Mouse (Mus musculus) heart, embryonic 16.5 days (tissue): ENCODE measurements at regions not wholly inside any gene's neighbourhood (a gene's known extent, or its start where the extent isn't known, plus 50 kb on each side); places are given as distances from the start of the nearest gene placed in this dataset.

Experiments used
- ATAC-seq: fragments of 200-750 bp; cut with Nextera tagmentation; replicated peaks from 2 replicates; pipeline ENCODE4 v1.8.0; 2017; ENCODE audit warnings: moderate number of reproducible peaks; ENCODE audit not compliant: insufficient read depth, low FRiP score; ENCODE audit errors: extremely low read depth
- H3K27ac ChIP-seq: fragments of 300-500 bp; sonication (generic); 2 replicates; pipeline ENCODE4 v1.5.1; 2014; ENCODE audit warnings: mild to moderate bottlenecking, low read length, control low read depth, moderate library complexity
- H3K27me3 ChIP-seq: fragments of 300-500 bp; sonication (generic); 2 replicates; pipeline ENCODE4 v1.6.1; 2014; ENCODE audit warnings: low read length, mixed read lengths; ENCODE audit not compliant: control insufficient read depth, insufficient read depth
- H3K36me3 ChIP-seq: fragments of 300-500 bp; sonication (generic); 2 replicates; pipeline ENCODE4 v1.6.1; 2014; ENCODE audit not compliant: control insufficient read depth, insufficient read depth
- H3K4me1 ChIP-seq: fragments of 300-500 bp; sonication (generic); 2 replicates; pipeline ENCODE4 v1.6.1; 2014; ENCODE audit warnings: low read length, mixed read lengths; ENCODE audit not compliant: control insufficient read depth, insufficient read depth
- H3K4me2 ChIP-seq: fragments of 300-500 bp; sonication (generic); 2 replicates; pipeline ENCODE4 v1.6.1; 2014; ENCODE audit warnings: low read depth, mild to moderate bottlenecking, control low read depth, low read length
- H3K4me3 ChIP-seq: fragments of 300-500 bp; sonication (generic); 2 replicates; pipeline ENCODE4 v1.5.1; 2014; ENCODE audit warnings: mild to moderate bottlenecking, control low read depth, low read length
- H3K9ac ChIP-seq: fragments of 300-500 bp; sonication (generic); 2 replicates; pipeline ENCODE4 v1.6.1; 2014; ENCODE audit warnings: low read length, control low read depth
- H3K9me3 ChIP-seq: fragments of 300-500 bp; sonication (generic); replicated peaks from 2 replicates; pipeline ENCODE4 v1.6.1; 2016; ENCODE audit warnings: low read length; ENCODE audit not compliant: control insufficient read depth
- WGBS: fragments of 180-500 bp; shearing (Covaris S2); extraction: QIAGEN DNeasy Blood & Tissue Kit; methylation state at CpG from one replicate; pipeline ENCODE4 v1.1.7; 2014; 5-methylcytosine and 5-hydroxymethylcytosine counted together

- Histone ChIP-seq H3K27me3 (no peaks in the 10 kb centered on the region), H3K4me1 (peaks cover 5% of the 10 kb centered on the region; the same call in 1 of the 2 replicates), H3K36me3 (no peaks in the 10 kb centered on the region), H3K9ac (no peak overlapping the region), H3K27ac (no peak overlapping the region), H3K4me2 (no peak overlapping the region), H3K9me3 (no peaks in the 10 kb centered on the region), H3K4me3 (no peak overlapping the region)
- no peak for ATAC-seq
Observed at GRCm38 (mm10) chr13:80946034-80946433, 62.9 kb downstream of the Arrdc3 start.

- WGBS, result 72% methylated on average over 6 of the region's 6 CpGs
- Histone ChIP-seq H3K27me3 (no peaks in the 10 kb centered on the region), H3K27ac (no peak overlapping the region), H3K4me1 (peaks cover 4% of the 10 kb centered on the region; the same call in 1 of the 2 replicates), H3K4me3 (no peak overlapping the region), H3K9me3 (no peaks in the 10 kb centered on the region), H3K9ac (no peak overlapping the region), H3K36me3 (no peaks in the 10 kb centered on the region), H3K4me2 (no peak overlapping the region)
- no peak for ATAC-seq
Observed at GRCm38 (mm10) chr13:80947705-80948104, 64.5 kb downstream of the Arrdc3 start.

GRCm38 (mm10) chr13:80949133-80949697, 66.0 kb downstream of the Arrdc3 start:
- Histone ChIP-seq H3K9me3 (no peaks in the 10 kb centered on the region), H3K27ac (peak overlapping the region; percentile 42; the same call in 1 of the 2 replicates), H3K9ac (no peak overlapping the region), H3K27me3 (no peaks in the 10 kb centered on the region), H3K4me2 (no peak overlapping the region), H3K4me1 (peaks cover 4% of the 10 kb centered on the region; the same call in 1 of the 2 replicates), H3K4me3 (no peak overlapping the region), H3K36me3 (no peaks in the 10 kb centered on the region)
- ATAC-seq, result no peak
- 46% methylated on average over 6 of the region's 6 CpGs for WGBS

- Histone ChIP-seq H3K27me3 (no peaks in the 10 kb centered on the region), H3K4me1 (peaks cover 4% of the 10 kb centered on the region; the same call in 1 of the 2 replicates), H3K27ac (no peak overlapping the region), H3K4me3 (no peak overlapping the region), H3K36me3 (no peaks in the 10 kb centered on the region), H3K4me2 (no peak overlapping the region), H3K9me3 (no peaks in the 10 kb centered on the region), H3K9ac (no peak overlapping the region)
- whole genome bisulfite sequencing, result 62% methylated on average over 2 of the region's 2 CpGs
- no peak for ATAC-seq
Observed at GRCm38 (mm10) chr13:80950239-80950638, 67.1 kb downstream of the Arrdc3 start.

- H3K27me3 ChIP-seq, result no peaks in the 10 kb centered on the region
- no peak overlapping the region for H3K4me2 ChIP-seq
- no peak for ATAC-seq
- WGBS, result 87% methylated on average over 3 of the region's 3 CpGs
- no peaks in the 10 kb centered on the region for H3K36me3 ChIP-seq
- H3K9me3 ChIP-seq, result no peaks in the 10 kb centered on the region
- no peak overlapping the region for H3K4me3 ChIP-seq
- H3K4me1 ChIP-seq, result peaks cover 4% of the 10 kb centered on the region; the same call in 1 of the 2 replicates
- no peak overlapping the region for H3K9ac ChIP-seq
- H3K27ac ChIP-seq, result no peak overlapping the region
Observed at GRCm38 (mm10) chr13:80950803-80951202, 67.6 kb downstream of the Arrdc3 start.

- H3K4me2 ChIP-seq, result no peak overlapping the region
- ATAC-seq, result no peak
- H3K9ac ChIP-seq, result no peak overlapping the region
- no peak overlapping the region for H3K4me3 ChIP-seq
- peaks cover 4% of the 10 kb centered on the region; the same call in 1 of the 2 replicates for H3K4me1 ChIP-seq
- no peaks in the 10 kb centered on the region for H3K36me3 ChIP-seq
- H3K27me3 ChIP-seq, result no peaks in the 10 kb centered on the region
- H3K27ac ChIP-seq, result no peak overlapping the region
- H3K9me3 ChIP-seq, result no peaks in the 10 kb centered on the region
- WGBS, result 87% methylated on average over 3 of the region's 3 CpGs
Observed at GRCm38 (mm10) chr13:80951327-80951726, 68.1 kb downstream of the Arrdc3 start.

- Histone ChIP-seq H3K27me3 (no peaks in the 10 kb centered on the region), H3K27ac (no peak overlapping the region), H3K4me2 (no peak overlapping the region), H3K36me3 (no peaks in the 10 kb centered on the region), H3K9me3 (no peaks in the 10 kb centered on the region), H3K4me3 (no peak overlapping the region), H3K4me1 (peaks cover 4% of the 10 kb centered on the region; the same call in 1 of the 2 replicates), H3K9ac (no peak overlapping the region)
- no peak for ATAC-seq
- 88% methylated on average over 4 of the region's 4 CpGs for WGBS
Observed at GRCm38 (mm10) chr13:80952851-80953250, 69.7 kb downstream of the Arrdc3 start.

- WGBS, result 59% methylated on average over 6 of the region's 6 CpGs
- no peak overlapping the region for H3K4me2 ChIP-seq
- no peaks in the 10 kb centered on the region for H3K9me3 ChIP-seq
- ATAC-seq, result no peak
- no peak overlapping the region for H3K4me3 ChIP-seq
- peaks cover under 1% of the 10 kb centered on the region; the same call in 1 of the 2 replicates for H3K4me1 ChIP-seq
- no peak overlapping the region for H3K27ac ChIP-seq
- H3K27me3 ChIP-seq, result no peaks in the 10 kb centered on the region
- H3K9ac ChIP-seq, result no peak overlapping the region
- H3K36me3 ChIP-seq, result no peaks in the 10 kb centered on the region
Observed at GRCm38 (mm10) chr13:80954059-80954645, 71.0 kb downstream of the Arrdc3 start.

GRCm38 (mm10) chr13:80956966-80957365, 73.8 kb downstream of the Arrdc3 start:
- H3K27ac ChIP-seq, result no peak overlapping the region
- H3K4me2 ChIP-seq, result no peak overlapping the region
- no peaks in the 10 kb centered on the region for H3K27me3 ChIP-seq
- H3K9me3 ChIP-seq, result no peaks in the 10 kb centered on the region
- H3K9ac ChIP-seq, result no peak overlapping the region
- no peaks in the 10 kb centered on the region for H3K4me1 ChIP-seq
- no peak overlapping the region for H3K4me3 ChIP-seq
- no peaks in the 10 kb centered on the region for H3K36me3 ChIP-seq
- 66% methylated on average over 1 of the region's 1 CpGs for WGBS
- ATAC-seq, result no peak
